Mouse (Mus musculus): ENCODE results near the gene Ccdc40. TPM values are rescaled to one million over a fixed set of nuclear protein-coding genes. Genes with fewer than 3 reads are reported as not detected.

Ccdc40 gene
- polyA plus RNA-seq (2015; fragmentation: Nextera tagmentation; extraction: Ambion mirVana): 6.7 and 7.1 TPM in 2 replicates

DNA sequence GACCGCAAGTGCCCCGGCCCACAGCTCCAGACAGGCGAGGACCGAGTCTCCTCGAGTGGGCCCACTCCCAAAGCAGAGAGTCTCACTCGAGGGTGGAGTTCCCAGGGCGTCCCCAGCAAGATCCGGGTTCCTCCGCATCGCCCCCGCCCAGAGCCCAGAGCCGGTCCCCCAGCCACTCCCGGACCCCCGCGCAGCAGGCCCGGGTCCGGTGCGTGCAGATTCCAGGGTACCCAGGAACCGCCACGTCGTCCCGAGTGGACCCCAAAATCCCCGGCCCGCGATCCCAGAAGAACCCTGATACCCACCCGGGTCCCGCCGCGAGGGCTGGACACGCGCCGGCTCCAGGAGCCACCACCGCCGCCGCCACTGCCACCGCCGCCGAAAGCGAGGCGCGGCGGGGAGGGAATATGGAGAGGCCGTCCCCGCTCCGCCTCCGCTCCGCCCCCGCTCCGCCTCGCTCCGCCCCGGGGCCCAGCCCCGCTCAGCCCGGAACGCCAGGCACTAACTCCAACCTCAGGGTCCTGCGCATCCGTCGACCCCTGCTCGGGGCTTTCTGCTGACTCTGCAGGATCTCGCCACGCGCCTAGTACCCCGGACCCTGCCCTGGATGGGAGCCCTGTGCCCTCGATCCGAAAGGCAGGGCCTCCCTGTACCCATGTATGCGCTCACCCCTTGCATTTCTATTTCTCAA, at the start of gene Ccdc40, which contains the start of gene Tbc1d16:
Gene Ccdc40, plus strand, starts transcription at position 482 of the 691 bp plus-strand sequence.
Gene Tbc1d16, minus strand, starts transcription at position 409 of the 691 bp plus-strand sequence.
- Histone ChIP-seq H3K36me3 (no peaks in the 10 kb centered on the region), H3K9ac (peak within 1 kb of the TSS; percentile 86), H3K27me3 (no peaks in the 10 kb centered on the region), H3K9me3 (no peaks in the 10 kb centered on the region), H3K4me1 (peaks cover 44% of the 10 kb centered on the region), H3K4me3 (peak within 1 kb of the TSS; percentile 75), H3K27ac (peak within 1 kb of the TSS; percentile 55), H3K4me2 (peak within 1 kb of the TSS; percentile 88)
- ATAC-seq (ENCODE audit: insufficient number of reproducible peaks, insufficient read depth, low FRiP score, low TSS enrichment, low read depth): peak; percentile 86
- 1% methylated on average over 65 of the region's 66 CpGs for WGBS

DNA sequence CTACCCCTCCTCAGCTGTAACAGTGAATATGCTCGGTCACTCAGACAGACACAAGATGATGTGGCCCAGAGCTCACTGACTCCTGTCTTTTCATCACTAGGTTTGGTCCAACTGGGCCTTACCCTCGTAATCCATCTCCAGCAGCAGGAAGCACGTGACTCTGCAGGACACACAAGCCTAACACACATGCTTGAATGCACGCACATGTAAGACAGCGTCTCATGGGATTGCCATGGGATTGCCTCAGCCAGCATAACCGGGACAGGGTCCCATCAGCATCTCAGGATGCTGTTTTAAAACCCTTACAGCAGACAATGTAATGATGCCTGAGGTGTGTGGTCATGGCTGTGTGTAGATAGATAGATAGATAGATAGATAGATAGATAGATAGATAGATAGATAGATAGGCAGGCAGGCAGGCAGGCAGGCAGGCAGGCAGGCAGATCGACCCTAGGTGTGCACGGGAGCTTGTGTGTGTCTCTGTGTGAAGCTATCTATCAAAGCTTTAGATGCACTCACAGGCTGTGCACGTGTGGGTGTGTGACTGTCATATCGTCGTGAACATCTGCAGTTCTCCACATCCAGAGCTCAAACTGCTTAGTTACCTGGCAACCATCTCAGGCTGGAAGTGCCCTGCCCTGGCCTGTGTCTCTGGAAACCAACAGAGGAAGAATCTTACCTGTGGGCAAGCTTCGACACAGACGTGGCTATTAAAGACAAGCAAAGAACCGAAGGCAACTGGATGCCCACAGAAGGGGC, 47.4 kb upstream of the Ccdc40 start:
- Histone ChIP-seq H3K27ac (no peak overlapping the region), H3K4me2 (no peak overlapping the region), H3K27me3 (no peaks in the 10 kb centered on the region), H3K4me3 (no peak overlapping the region), H3K9me3 (no peaks in the 10 kb centered on the region), H3K9ac (no peak overlapping the region), H3K4me1 (peaks cover 25% of the 10 kb centered on the region), H3K36me3 (peaks cover 8% of the 10 kb centered on the region; the same call in 1 of the 2 replicates)
- WGBS: 80% methylated on average over 14 of the region's 14 CpGs
- ATAC-seq (ENCODE audit: insufficient number of reproducible peaks, insufficient read depth, low FRiP score, low TSS enrichment, low read depth): no peak

DNA sequence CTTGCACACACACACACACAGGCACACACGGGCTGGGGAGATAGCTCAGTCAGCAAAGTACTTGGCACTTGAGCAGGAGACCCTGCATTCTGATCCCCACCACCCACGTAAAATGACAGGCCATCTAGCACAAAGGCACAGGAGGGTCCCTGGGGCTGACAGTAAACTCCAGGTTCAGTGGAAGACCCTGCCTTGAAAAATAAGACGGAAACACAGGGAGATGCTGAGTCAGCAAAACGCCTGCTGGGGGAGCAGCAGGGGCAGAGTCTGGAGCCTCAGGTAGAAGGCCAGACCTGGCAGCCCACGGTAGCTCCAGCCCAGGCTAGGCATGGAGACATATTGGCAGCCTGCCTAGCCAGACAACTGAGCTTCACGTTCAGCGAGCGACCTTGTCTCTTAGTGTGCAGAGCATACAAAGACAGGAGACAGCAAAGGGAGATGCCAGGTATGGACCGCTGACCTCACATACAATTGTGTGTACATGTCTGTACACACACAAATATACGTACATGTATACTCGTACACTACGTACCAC, 46.4 kb upstream of the Ccdc40 start:
- Histone ChIP-seq H3K27me3 (no peaks in the 10 kb centered on the region), H3K9ac (no peak overlapping the region), H3K4me3 (no peak overlapping the region), H3K36me3 (peaks cover 8% of the 10 kb centered on the region; the same call in 1 of the 2 replicates), H3K9me3 (no peaks in the 10 kb centered on the region), H3K4me1 (peaks cover 20% of the 10 kb centered on the region), H3K4me2 (no peak overlapping the region), H3K27ac (no peak overlapping the region)
- no peak for ATAC-seq (ENCODE audit: insufficient number of reproducible peaks, insufficient read depth, low FRiP score, low TSS enrichment, low read depth)
- WGBS: 83% methylated on average over 12 of the region's 12 CpGs

DNA sequence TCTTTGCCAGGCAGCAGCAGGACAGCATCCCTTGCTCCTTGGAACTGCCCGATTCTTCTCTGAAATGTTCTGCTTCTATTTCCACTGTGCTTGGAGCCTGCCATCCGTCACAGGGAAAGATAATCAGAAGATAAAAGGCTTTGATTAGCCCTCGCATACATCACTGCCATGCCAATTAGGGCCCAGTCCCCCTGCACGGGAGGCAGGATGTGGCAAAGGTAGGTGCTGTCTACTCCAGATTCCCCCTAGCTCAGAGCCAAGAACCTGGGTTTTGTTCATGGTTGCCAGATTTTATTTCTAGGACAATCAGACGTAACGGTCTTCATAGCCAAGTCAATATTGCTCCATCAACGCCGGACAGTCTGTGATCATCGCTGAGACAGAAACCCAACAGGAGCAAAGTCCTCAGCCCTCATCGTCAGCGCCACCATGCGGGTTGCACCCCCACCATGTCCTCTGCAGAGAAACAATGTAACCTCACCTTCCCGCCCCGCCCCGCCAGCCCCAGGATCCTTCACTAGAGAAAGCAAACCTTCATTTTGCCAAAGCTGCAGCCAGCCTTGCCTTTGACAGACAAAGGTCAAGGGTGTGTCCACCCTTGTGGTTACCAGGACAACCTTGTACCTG, 44.6 kb upstream of the Ccdc40 start:
- H3K9ac ChIP-seq: no peak overlapping the region
- no peak overlapping the region for H3K4me3 ChIP-seq
- no peak overlapping the region for H3K27ac ChIP-seq
- H3K9me3 ChIP-seq: no peaks in the 10 kb centered on the region
- no peak overlapping the region for H3K4me2 ChIP-seq
- no peak for ATAC-seq (ENCODE audit: insufficient number of reproducible peaks, insufficient read depth, low FRiP score, low TSS enrichment, low read depth)
- WGBS: 72% methylated on average over 15 of the region's 15 CpGs
- no peaks in the 10 kb centered on the region for H3K27me3 ChIP-seq
- H3K4me1 ChIP-seq: peaks cover 27% of the 10 kb centered on the region
- peaks cover 8% of the 10 kb centered on the region; the same call in 1 of the 2 replicates for H3K36me3 ChIP-seq

DNA sequence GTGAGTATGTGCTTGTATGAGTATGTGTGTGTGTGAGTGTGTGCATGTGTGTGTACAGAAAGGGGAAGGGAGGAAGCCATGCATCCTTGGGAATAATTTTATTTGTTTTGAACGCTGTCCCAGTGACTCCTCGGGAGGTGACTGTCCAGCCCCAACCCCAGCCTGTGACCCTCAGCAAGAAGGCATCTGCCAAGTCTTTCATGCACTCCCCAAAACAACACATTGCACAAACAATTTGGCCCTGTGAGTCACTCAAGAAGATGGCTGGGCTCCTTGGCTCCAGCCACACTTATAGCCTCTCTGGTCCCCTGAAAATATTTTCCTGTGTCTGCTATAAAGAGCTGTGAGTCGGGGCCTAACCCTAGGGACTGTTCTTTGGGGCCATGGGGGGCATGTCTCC, 42.0 kb upstream of the Ccdc40 start:
- 82% methylated on average over 3 of the region's 3 CpGs for WGBS
- ATAC-seq (ENCODE audit: insufficient number of reproducible peaks, insufficient read depth, low FRiP score, low TSS enrichment, low read depth): no peak
- Histone ChIP-seq H3K36me3 (no peaks in the 10 kb centered on the region), H3K27ac (no peak overlapping the region), H3K4me1 (peaks cover 49% of the 10 kb centered on the region), H3K9ac (no peak overlapping the region), H3K27me3 (no peaks in the 10 kb centered on the region), H3K4me3 (no peak overlapping the region), H3K4me2 (no peak overlapping the region), H3K9me3 (no peaks in the 10 kb centered on the region)

DNA sequence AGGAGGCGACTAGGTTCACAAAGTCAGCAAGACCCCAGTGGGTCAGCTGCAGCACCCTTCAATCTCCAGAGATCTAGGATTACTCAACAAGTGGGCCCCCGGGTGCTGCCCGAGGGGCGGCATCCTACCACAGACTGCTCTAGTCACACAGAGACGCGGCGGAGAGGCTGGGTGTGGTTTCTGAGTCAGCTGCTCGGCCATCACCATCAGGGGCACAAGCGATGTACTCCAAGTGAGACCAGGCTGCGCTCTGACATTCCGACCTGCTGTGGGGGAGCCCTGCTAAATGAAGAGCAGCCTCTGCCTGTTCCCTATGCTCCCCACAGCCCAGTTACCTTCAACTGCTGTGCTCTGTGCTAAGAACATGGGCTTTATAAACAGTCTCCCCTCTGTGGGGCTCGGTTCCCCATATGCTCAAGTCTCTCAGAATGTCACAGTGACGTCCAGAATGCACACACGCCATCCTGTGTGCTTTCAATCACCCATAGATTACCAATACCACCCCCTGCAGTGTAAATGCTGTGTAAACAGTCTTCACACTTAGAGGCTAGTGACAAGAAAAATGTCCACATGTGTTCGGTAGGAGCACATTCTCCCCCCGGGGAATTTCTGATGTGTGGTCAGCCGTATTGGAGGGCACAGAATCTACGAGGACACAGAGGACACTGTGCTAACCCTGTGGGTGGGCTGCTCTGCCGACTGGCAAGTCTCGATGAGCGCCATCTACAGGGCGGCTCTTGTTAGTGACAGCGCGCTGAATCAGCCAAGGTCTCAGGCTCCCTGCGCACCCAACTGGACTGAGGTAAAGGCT, 41.2 kb upstream of the Ccdc40 start:
- Histone ChIP-seq H3K9ac (peak overlapping the region; percentile 32; the same call in 1 of the 2 replicates), H3K36me3 (no peaks in the 10 kb centered on the region), H3K27me3 (no peaks in the 10 kb centered on the region), H3K4me1 (peaks cover 47% of the 10 kb centered on the region), H3K9me3 (no peaks in the 10 kb centered on the region), H3K4me3 (no peak overlapping the region), H3K27ac (no peak overlapping the region), H3K4me2 (peak overlapping the region; percentile 7)
- ATAC-seq (ENCODE audit: insufficient number of reproducible peaks, insufficient read depth, low FRiP score, low TSS enrichment, low read depth): no peak
- 39% methylated on average over 25 of the region's 25 CpGs for WGBS

DNA sequence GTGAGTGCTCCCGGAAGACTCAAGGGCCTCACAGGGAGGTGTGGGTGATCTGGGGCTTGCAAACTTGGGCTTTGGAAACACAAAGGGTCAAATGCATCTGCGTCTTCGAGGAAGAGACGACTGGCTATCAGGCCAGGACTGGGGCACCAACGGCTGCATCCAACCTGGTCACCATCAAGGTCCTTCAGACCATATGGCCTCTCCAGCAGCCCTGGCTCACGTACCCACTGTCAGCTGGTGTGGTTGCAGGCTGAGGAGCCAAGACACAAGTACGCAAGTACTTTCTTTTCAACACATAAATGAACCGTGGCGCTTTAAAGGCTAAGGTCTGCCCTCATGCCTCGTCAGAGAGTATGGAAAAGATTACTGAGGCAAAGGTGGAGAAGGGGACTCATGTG, 40.6 kb upstream of the Ccdc40 start:
- no peak overlapping the region for H3K4me3 ChIP-seq
- ATAC-seq (ENCODE audit: insufficient number of reproducible peaks, insufficient read depth, low FRiP score, low TSS enrichment, low read depth): no peak
- H3K9me3 ChIP-seq: no peaks in the 10 kb centered on the region
- H3K27ac ChIP-seq: 0 out of 2 replicates have a peak overlapping the region, but pooled peaks have one; percentile 17
- H3K27me3 ChIP-seq: no peaks in the 10 kb centered on the region
- H3K36me3 ChIP-seq: no peaks in the 10 kb centered on the region
- H3K4me2 ChIP-seq: no peak overlapping the region
- H3K4me1 ChIP-seq: peaks cover 50% of the 10 kb centered on the region
- no peak overlapping the region; the same call in 1 of the 2 replicates for H3K9ac ChIP-seq
- WGBS: 51% methylated on average over 10 of the region's 10 CpGs

DNA sequence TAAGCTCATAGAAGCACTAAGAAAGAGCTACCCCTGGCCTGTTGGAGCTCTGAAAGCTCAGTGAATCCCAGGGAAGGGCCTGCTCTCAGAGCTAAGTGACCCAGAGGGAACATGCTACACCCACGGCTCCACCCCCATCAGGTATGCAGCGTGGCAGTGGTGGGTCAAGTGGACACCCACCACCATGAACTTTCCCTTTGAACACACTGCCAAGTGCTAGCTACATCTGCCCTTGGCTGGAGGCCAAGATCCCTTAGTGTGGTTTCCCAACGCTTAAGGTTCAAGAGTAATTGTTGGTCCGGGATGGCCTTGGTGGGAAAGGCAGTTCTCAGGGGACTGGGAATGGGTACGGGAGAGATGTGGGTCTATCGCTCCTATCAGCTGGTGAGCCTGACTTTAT, 40.0 kb upstream of the Ccdc40 start:
- Histone ChIP-seq H3K9ac (no peak overlapping the region; the same call in 1 of the 2 replicates), H3K4me1 (peaks cover 53% of the 10 kb centered on the region), H3K4me2 (no peak overlapping the region), H3K27me3 (no peaks in the 10 kb centered on the region), H3K36me3 (no peaks in the 10 kb centered on the region), H3K9me3 (no peaks in the 10 kb centered on the region), H3K4me3 (no peak overlapping the region), H3K27ac (0 out of 2 replicates have a peak overlapping the region, but pooled peaks have one; percentile 17)
- WGBS: 48% methylated on average over 6 of the region's 6 CpGs
- no peak for ATAC-seq (ENCODE audit: insufficient number of reproducible peaks, insufficient read depth, low FRiP score, low TSS enrichment, low read depth)

DNA sequence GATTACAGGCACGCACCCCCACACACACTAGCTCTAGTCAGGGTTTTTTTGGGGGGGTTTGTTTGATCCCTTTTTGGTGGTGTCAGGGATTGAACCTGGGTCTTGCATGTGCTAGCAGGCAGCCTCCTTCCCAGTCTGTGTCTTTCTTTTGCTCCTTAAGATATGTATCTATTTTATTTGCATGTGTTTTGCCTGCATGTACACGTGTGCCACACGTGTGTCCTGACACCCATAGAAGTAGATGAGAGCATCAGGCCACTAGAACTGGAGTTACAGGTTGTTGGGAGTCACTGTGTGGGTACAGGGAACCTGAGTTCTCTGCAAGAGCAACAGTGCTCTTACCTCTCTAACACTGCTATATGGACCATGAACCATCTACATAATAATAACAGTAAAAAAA, 39.1 kb upstream of the Ccdc40 start:
- H3K4me3 ChIP-seq: no peak overlapping the region
- 58% methylated on average over 3 of the region's 3 CpGs for WGBS
- H3K4me2 ChIP-seq: no peak overlapping the region
- H3K27me3 ChIP-seq: no peaks in the 10 kb centered on the region
- no peak overlapping the region for H3K9ac ChIP-seq
- H3K9me3 ChIP-seq: no peaks in the 10 kb centered on the region
- H3K36me3 ChIP-seq: no peaks in the 10 kb centered on the region
- peaks cover 51% of the 10 kb centered on the region for H3K4me1 ChIP-seq
- ATAC-seq (ENCODE audit: insufficient number of reproducible peaks, insufficient read depth, low FRiP score, low TSS enrichment, low read depth): no peak
- H3K27ac ChIP-seq: no peak overlapping the region

DNA sequence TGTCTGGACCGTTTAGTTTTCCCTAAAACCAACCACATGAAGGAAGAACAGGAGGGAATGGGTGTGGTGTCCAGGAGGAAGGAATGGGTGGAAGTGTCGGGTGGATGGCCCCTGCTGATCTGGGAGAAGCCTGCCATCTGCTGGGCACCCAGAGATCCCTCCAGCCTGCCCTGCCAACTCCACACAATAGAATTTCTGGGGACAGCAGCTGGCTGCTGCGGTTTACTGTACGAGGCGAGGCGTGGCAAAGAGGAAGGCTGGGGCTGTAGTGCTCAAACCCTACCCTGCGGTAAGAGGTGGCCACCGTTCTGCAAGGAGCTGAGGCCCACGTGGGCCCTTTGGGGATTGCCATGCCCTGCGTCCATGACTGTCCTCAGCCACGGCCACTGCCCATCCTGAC, 37.9 kb upstream of the Ccdc40 start:
- 20% methylated on average over 11 of the region's 11 CpGs for WGBS
- peak; percentile 35; the same call in 1 of the 2 replicates for ATAC-seq (ENCODE audit: insufficient number of reproducible peaks, insufficient read depth, low FRiP score, low TSS enrichment, low read depth)
- H3K4me3 ChIP-seq: no peak overlapping the region
- H3K27ac ChIP-seq: no peak overlapping the region
- H3K36me3 ChIP-seq: no peaks in the 10 kb centered on the region
- no peaks in the 10 kb centered on the region for H3K27me3 ChIP-seq
- peak overlapping the region; percentile 36; the same call in 1 of the 2 replicates for H3K9ac ChIP-seq
- no peak overlapping the region for H3K4me2 ChIP-seq
- H3K4me1 ChIP-seq: peaks cover 51% of the 10 kb centered on the region
- no peaks in the 10 kb centered on the region for H3K9me3 ChIP-seq

Data from embryonic facial prominence, embryonic 13.5 days (tissue).